In genomic region chr1:133625052-133625451, GRCm38 (mm10) we compare ENCODE assay signal across 21 mouse cellular contexts. TPM values are rescaled to one million over a fixed set of nuclear protein-coding genes. Genes with fewer than 3 reads are reported as not detected.
DNase-seq lines count a peak whose midpoint lies in the region; ATAC-seq lines count a peak whose summit lies in the region.
"Had no signal": no experiment of that assay in that cellular context is flagged by ENCODE, and none has a peak within 500 bp of the region (broad histone marks: within the 10 kb centered on the region; RNA-seq: fewer than 3 reads in every experiment).

No protein-coding gene starts in this region.

- no peak overlapping the region for H3K4me3 ChIP-seq in kidney, embryonic 15.5 days (replicated peaks)
- H3K4me3 ChIP-seq: embryonic facial prominence, embryonic 15.5 days; erythroblast, embryonic 14.5 days; forebrain, embryonic 10.5 days; gastrocnemius, adult 2 months; heart, embryonic 13.5 days; hindbrain, embryonic 15.5 days had no signal

- no peak for ATAC-seq in kidney, embryonic 15.5 days (replicated peaks; ENCODE audit: low FRiP score)
- ATAC-seq: forebrain, embryonic 14.5 days had no signal

- H3K27ac ChIP-seq in kidney, embryonic 15.5 days: no peak overlapping the region
- H3K27ac ChIP-seq: embryonic facial prominence, embryonic 15.5 days; forebrain, embryonic 10.5 days; gastrocnemius, adult 2 months; heart, embryonic 13.5 days; hindbrain, embryonic 15.5 days had no signal

- no peaks in the 10 kb centered on the region for H3K27me3 ChIP-seq in kidney, embryonic 15.5 days
- H3K27me3 ChIP-seq: embryonic facial prominence, embryonic 15.5 days; heart, embryonic 13.5 days; hindbrain, embryonic 15.5 days had no signal

- no peaks in the 10 kb centered on the region for H3K9me3 ChIP-seq in kidney, embryonic 15.5 days (replicated peaks)
- H3K9me3 ChIP-seq: embryonic facial prominence, embryonic 15.5 days; forebrain, embryonic 10.5 days; heart, embryonic 13.5 days; hindbrain, embryonic 15.5 days had no signal

- no peaks in the 10 kb centered on the region for H3K4me1 ChIP-seq in kidney, embryonic 15.5 days
- H3K4me1 ChIP-seq: embryonic facial prominence, embryonic 15.5 days; forebrain, embryonic 10.5 days; heart, embryonic 13.5 days; hindbrain, embryonic 15.5 days had no signal

- peak; percentile 50 for DNase-seq in cerebellum, adult 11-12 months
- DNase-seq in cerebellum, postnatal 4 days (ENCODE audit: low spot score in 2 of 2): no peak
- peak; percentile 65 for DNase-seq in cerebellum, adult 9-11 months
- peak; percentile 20 for DNase-seq in retina, embryonic 14.5 days (ENCODE audit: low spot score)
- no peak for DNase-seq in layer of hippocampus, postnatal 14 days (ENCODE audit: low spot score in 2 of 2)
- DNase-seq in right cerebral cortex, postnatal 10 days (ENCODE audit: low spot score in 2 of 2): no peak
- DNase-seq: adrenal gland, postnatal 10 days; embryo, embryonic 11 days; gastrocnemius, adult 2 months; gastrocnemius, postnatal 25 days; heart, postnatal 36 days had no signal

- 85% methylated on average over 2 of the region's 2 CpGs for WGBS in kidney, embryonic 15.5 days

- no peak overlapping the region for H3K4me2 ChIP-seq in kidney, embryonic 15.5 days
- H3K4me2 ChIP-seq: embryonic facial prominence, embryonic 15.5 days; heart, embryonic 13.5 days; hindbrain, embryonic 15.5 days had no signal

- H3K9ac ChIP-seq in kidney, embryonic 15.5 days: no peak overlapping the region
- H3K9ac ChIP-seq: embryonic facial prominence, embryonic 15.5 days; heart, embryonic 13.5 days; hindbrain, embryonic 15.5 days had no signal

- peaks cover 95% of the 10 kb centered on the region for H3K36me3 ChIP-seq in kidney, embryonic 15.5 days

RNA-seq across cellular contexts. Expression of gene Snrpe, which starts 15.0 kb away (rescaled TPM):
- 10 to 100 TPM; 70.6 to 81.4 TPM for total RNA-seq in layer of hippocampus, postnatal 14 days (2021)
- 699 and 775 TPM in 2 replicates for polyA plus RNA-seq in kidney, embryonic 15.5 days (2015; fragmentation: Nextera tagmentation; extraction: Ambion mirVana)

RNA-seq across cellular contexts. Expression of gene Zbed6, which starts 35.6 kb away (rescaled TPM):
- total RNA-seq in layer of hippocampus, postnatal 14 days (2021): 1 to 10 TPM; 9.2 to 9.8 TPM
- polyA plus RNA-seq in kidney, embryonic 15.5 days (2015; fragmentation: Nextera tagmentation; extraction: Ambion mirVana): not detected in 2 replicates
- polyA plus RNA-seq: embryonic facial prominence, embryonic 11.5 days; embryonic facial prominence, embryonic 15.5 days; erythroblast, embryonic 14.5 days; forebrain, embryonic 10.5 days; forebrain, embryonic 14.5 days; heart, embryonic 13.5 days; heart, postnatal 0 days; hindbrain, embryonic 11.5 days; hindbrain, embryonic 15.5 days had no signal

RNA-seq across cellular contexts. Expression of gene Gm38394, which starts 36.1 kb away (rescaled TPM):
- 10 to 100 TPM; 24.0 to 24.2 TPM for total RNA-seq in layer of hippocampus, postnatal 14 days (2021)
- polyA plus RNA-seq in kidney, embryonic 15.5 days (2015; fragmentation: Nextera tagmentation; extraction: Ambion mirVana): 5.1 and 5.3 TPM in 2 replicates

Comparison
In these comparisons a context has a peak if more than half of its experiments do, and no peak if none do; other contexts are left out.
1. DNase-seq: peak in cerebellum, adult 11-12 months (single experiment), cerebellum, adult 9-11 months (single experiment) and retina, embryonic 14.5 days (single experiment); none in cerebellum, postnatal 4 days (0 of 2), layer of hippocampus, postnatal 14 days (0 of 2) and right cerebral cortex, postnatal 10 days (0 of 2).